Mouse (Mus musculus): ENCODE measurements around the gene Bst2.

Bst2 gene

DNA sequence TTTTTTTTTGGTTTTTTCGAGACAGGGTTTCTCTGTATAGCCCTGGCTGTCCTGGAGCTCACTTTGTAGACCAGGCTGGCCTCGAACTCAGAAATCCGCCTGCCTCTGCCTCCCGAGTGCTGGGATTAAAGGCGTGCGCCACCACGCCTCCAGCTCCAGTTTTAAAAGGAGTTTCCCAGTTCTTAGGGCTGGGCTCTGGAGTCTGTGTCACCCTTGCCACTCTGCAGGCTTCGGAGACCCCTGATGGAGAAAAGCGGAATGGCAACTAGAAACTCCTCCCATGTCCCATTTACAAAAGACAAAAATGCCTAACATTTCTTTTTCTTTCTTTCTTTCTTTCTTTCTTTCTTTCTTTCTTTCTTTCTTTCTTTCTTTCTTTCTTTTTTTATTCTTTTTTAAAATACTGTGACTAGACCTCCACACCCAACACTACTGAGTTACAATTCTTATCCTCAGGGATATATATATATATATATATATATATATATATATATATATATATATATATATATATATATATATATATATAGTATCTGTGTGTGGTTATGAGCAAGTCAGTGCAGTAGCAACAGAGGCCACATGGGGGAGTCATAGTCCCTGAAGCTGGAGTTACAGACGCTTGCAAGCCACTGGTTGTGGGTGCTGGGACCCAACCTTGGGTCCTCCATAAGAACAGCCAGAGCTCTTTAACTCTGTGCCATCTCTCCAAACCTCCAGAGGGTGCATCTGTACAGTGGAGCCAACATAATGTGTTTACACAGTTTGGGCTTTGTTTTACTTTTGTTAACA lies 18.0 kb downstream of the Bst2 start:
- peak in 1 of 2 experiments; percentile 66 for DNase-seq (ENCODE audit: low spot score in 2 of 2)

DNA sequence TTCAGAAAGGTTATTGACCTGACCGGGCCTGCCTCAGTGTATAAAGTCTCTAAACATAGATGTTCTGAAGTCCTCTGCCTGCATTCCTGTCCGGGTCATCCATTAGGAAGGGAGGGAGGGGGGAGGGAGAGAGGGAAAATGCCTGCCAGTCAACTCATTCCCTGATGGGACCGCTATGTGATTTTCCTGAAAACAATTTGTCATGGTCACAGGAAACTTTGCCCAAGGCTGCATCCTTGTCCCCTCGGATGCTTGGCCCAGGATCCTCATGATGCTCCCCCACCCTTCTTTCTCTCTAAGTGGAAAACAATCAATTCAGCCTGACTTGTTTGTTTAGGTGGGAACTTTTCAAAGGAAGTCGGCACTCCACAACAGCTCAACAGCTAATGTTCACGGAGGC lies 20.5 kb downstream of the Bst2 start:
- no peak for DNase-seq (ENCODE audit: low spot score in 2 of 2)

DNA sequence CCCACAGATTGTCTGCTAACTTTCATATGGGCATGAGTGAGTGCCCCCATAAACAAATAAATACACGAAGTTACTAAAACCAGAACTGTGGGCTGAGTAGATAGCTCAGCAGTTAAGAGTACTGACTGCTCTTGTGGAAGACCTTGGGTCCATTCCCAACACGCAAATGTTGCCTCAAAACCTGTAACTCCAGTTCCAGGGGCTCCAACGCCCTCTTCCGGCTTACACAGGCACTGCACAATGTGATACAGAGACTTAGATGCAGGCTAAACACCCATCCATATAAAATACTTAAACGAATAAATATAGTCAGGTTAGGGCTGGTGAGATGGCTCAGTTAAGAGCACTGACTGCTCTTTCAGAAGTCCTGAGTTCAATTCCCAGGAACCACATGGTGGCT lies 22.2 kb downstream of the Bst2 start:
- DNase-seq (ENCODE audit: low spot score in 2 of 2) = no peak

DNA sequence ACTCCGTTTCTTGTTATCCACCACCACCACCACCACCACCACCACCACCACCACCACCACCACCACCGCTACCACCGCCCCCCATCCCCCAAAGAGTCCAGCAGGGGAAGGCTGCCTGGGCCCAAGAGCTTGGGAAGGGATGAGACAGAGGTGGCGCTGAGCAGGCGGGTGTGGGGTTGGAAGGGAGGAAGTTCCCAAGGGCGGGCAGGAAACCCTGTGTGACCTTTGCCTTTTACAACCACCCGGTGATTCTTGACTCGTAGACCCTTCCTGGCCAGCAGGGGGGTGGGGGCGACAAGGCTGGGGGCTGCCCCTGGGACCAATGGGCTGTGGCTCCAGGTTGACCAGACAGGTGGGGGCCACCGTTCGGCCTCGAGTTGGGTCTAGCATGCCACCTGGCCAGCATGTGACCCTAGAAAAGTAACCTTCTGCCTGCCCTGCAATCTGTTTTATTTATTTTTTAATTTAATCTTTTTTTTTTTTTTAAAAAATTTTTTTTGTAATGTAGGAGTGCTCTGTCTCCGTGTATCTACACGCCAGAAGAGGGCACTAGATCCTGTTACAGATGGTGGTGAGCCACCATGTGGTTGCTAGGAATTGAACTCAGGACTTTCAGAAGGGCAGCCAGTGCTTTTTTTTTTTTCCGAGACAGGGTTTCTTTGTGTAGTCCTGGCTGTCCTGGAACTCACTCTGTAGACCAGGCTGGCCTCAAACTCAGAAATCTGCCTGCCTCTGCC lies 24.1 kb downstream of the Bst2 start:
- no peak for DNase-seq (ENCODE audit: low spot score in 2 of 2)

DNA sequence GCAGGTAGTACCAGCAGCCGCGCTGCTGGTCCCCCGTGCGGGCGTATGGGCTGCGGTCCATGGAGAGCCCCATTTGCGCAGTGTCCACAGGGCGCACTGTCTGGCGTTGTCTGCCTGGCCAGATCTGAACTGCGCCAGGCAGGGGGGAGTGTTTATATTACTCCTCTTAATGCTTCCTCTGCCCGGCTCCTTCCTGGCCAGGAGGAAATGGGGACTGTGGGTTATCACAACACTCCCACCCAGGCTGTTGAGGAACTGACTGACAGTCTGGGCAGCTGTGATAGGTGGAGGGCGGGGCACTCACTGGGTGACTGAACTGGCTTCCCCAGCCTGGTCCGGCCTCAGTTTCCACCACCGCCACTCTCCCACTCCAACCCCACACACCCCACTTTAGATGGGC lies 25.6 kb downstream of the Bst2 start, which contains the start of gene Plvap:
Gene Plvap (minus strand): TSS at position 109 of the 400 bp plus-strand sequence.
- DNase-seq (ENCODE audit: low spot score in 2 of 2) = no peak

DNA sequence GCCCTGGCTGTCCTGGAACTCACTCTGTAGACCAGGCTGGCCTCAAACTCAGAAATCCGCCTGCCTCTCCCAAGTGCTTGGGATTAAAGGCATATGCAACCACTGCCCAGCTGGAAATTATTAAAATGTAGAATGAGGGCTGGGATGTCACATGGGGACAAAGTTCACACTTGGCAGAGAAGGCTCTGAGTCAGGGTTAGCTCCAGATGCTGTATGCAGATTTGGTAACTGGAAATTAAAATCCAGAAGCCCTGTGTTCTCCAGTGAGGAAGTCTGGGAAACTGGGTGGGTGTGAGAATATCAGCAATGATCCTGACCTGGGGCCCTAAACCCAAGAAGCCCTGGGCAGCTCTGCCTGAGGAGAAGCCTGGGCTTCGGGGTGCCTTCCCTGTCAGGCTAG lies 27.9 kb downstream of the Bst2 start:
- peak in 1 of 2 experiments; percentile 48 for DNase-seq (ENCODE audit: low spot score in 2 of 2)

DNA sequence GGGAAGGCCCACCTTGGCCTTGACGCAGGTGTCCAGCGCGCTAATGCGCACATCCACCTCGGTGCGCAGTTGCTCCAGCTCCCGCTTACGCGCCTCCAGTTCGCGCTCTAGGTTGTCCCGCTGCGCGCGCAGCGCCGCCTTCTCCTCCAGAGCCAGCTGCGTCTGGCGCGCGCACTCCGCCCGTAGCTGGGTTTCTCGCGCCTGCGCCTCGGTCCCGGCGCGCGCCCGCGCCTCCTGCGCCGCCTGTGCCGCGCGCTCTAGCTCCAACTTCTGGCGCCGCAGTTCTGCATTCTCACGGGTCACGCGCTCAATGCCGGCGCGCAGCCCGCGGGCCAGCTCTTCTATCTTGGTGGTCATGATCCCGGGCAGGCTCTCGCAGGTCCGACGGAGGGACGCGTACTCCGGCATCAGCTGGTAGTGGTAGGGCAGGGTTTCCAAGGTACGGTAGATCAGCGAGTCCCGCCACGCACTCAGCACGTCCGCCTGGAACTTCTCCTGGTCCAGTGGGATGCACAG lies 29.6 kb downstream of the Bst2 start:
- DNase-seq (ENCODE audit: low spot score in 2 of 2) = peak; percentile 76 to 84

DNA sequence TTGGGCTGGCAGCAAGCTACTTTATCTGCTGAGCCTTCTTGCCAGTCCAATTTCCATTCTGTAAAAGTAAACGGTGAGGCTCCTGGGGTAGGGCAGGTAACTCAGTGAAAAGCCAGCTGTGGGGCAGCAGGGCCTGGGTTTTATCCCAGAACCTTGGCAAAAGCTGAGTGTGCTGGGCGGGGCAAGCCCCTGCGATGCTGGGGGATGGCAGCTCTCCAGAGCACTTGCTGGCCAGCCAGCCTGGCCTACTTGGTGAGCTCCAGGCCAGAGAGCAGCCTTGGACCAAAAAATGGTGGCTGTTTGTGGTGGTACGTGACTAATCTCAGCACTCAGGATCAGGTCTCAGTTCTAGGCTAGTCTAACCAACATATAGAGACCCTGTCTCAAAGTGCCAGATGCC lies 31.3 kb downstream of the Bst2 start:
- DNase-seq (ENCODE audit: low spot score in 2 of 2) = peak in 1 of 2 experiments; percentile 59

DNA sequence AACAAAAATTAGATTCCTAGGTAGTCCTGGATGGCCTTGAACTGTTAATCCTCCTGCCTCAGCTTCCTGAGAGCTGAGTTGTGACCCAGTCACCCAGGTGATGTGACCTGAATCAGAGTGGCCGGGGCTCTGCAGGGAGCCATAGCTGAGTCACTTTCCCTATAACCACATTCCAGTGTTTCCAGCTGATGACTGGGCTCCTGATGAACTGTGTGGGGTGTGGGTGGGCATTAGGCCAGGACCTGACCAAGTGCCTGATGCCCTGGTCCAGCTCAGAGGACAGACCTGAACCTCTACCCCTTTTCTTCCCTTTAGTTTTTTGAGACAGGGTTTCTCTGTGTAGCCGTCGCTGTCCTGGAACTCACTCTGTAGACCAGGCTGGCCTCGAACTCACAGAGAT lies 31.9 kb downstream of the Bst2 start:
- DNase-seq (ENCODE audit: low spot score in 2 of 2) = no peak

DNA sequence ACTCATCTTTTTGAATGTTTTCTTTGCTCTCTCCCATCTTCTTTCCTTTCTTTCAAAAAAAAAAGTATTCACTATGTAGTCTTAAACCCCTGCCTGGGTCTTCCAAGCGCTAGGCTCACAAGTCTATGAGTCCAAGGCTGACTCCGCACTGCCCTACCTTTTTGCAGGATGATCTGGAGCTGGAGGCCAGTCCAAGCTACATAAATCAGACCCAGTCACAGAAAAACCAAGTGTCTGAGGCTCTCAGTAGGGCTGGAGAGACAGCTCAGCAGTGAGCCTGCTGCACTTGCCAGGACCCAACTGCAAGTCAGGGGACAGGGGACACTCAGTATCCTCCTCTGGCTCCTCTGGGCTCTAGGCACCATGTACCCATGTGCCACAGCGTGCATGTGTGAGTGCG lies 32.9 kb downstream of the Bst2 start:
- DNase-seq (ENCODE audit: low spot score in 2 of 2) = no peak

DNA sequence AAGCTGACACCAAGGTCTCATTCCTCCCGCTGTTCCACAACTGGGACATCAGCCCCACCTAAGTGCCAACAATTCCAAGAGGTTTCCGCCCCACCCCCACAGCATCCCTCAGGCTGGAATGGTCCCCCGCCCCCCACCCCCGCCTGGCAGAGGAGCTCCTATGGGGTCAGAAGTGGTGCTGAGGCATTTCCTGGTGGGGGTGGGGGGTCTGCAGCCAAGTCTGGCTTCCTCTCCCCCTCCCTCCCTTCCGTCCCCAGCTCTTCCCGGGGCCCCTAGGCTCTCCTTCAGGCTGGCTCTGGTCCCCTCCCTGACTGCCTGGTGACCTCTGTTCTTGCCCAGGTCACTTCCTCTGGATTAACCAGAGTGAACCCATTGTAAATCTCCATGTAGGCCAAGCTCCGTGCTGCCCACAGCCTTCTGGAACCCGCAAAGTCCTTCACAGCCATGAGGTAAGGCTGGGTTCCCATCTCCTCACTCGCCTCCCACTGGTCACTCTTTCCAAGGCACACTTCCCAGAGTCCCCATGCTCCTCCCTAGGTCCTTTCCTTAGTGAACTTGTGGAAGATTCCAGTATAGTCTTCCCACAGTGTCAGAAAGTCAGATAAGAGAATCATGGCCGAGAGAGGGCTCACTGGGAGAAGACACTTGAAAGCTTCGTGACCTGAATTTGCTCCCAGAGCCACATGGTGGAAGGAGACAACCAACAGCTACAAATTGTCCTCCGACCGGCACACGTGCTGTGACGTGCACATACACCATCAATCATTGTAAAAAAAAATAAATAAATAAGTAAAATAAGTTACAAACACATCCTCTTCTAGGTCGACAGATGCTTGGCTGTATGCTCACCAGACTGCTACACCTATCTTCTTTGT lies 38.2 kb downstream of the Bst2 start:
- DNase-seq (ENCODE audit: low spot score in 2 of 2) = no peak

DNA sequence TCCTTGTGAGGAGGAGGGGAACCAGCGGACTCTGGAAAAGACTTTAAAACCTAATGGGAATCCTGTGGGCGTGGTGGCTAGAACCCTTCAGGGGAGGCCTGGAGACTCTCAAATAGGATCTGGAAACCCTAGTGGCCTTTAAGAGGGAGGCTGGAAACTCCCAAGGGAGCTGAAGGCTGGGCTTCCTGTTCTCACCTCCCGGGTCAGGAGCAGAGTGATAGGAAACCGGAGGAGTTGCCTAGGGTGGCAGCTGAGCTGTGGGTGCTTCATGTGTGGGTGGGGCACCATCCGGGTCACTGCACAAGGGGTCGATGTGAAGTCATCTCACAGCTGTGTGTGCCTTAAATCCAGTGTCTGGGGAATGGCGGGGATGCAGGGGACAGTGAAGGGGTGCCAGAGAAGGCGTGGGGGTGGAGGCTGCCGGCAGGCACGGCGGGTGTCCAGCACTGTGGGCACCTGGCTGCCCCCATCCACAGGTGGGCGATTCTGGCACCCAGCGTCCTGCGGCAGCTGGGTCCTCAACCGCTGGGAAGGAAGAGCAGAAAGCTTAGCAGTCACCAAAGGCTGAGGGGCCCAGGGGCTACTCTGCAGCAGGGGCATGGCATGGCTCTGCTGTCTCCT lies 39.3 kb downstream of the Bst2 start:
- DNase-seq (ENCODE audit: low spot score in 2 of 2) = peak; percentile 66 to 79

DNA sequence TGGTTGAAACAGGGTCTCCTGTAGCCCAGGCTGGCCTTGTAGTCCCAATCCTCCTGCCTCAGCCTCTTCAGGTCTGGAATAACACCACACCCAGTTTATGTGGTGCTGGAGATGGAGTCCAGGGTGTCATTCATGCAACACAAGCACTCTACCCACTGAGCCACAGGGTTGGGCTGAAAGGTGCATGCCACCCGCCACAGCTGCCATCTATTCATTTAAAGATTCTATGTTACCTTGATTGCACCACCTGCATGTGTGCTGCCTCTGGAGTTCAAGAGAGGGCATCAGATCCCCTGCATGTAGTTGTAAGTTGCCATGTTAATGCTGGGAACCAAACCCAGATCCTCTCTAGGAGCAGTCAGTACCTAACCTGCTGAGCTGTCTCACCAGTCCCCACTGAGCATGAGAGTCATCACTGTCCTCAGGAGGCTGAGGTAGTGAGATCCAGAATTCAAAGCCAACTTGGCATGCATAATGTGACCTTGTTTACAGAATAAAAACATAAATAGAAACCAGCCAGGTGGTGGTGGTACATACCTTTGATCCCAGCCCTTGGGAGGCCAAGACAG lies 40.1 kb downstream of the Bst2 start:
- DNase-seq (ENCODE audit: low spot score in 2 of 2) = no peak

DNA sequence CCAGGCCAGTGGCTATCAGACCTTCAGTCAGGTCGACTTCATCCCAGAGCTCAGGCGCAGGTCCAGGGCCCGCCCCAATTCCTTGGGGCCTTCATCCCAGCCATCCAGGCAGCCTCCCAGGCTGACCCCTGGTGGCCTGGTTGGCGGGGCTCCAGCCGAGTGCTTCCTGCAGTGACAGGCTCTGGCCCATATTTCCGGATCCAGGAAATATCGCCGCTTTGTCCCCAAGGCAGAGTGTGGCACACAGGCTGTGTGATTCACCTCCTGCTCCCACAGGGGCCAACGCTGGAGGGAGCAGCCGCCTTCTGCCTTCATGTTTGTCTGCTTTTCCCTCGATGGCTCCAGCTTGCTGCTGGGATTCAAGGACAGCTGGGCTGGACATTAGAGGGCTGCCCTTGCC lies 40.8 kb downstream of the Bst2 start:
- DNase-seq (ENCODE audit: low spot score in 2 of 2) = peak; percentile 93 to 94

DNA sequence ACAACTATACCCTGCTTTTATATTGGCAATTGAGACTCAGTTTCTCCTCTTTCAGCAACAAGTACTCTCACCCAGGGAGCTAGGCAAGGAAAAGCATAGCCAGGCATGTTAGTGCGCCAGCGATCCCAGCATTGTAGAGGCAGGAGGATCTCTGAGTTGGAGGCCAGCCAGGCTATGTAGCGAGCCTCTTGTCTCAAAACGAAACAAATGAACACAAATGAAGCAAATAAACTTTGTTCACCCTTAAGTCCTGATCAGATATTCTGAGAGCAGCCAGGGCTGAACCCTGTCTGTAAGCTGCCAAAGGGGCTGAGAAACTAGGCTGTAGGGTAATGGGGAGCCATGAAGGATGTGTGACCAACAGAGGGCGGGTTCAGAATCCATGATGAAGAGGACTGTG lies 41.4 kb downstream of the Bst2 start:
- DNase-seq (ENCODE audit: low spot score in 2 of 2) = no peak

DNA sequence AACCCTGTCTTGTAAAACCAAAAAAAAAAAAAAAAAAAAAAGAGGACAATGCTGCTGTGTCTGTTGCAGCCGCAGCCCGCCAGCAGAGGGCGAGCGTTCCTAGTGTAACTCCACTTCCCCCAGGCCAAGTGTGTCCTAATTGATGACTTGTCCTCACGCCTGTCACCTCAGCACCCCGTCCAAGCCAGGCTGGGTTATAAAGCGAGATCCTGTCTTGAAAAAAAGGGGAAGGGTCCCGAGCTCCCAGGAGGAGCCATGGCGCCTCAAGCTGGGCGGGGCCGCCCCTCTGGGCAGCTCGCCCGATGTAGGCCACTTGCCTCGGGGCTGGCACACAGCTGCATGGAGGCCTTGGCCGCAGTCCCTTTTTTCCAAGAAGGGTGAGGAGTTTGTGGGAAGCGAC lies 42.2 kb downstream of the Bst2 start:
- peak; percentile 78 to 85 for DNase-seq (ENCODE audit: low spot score in 2 of 2)

DNA sequence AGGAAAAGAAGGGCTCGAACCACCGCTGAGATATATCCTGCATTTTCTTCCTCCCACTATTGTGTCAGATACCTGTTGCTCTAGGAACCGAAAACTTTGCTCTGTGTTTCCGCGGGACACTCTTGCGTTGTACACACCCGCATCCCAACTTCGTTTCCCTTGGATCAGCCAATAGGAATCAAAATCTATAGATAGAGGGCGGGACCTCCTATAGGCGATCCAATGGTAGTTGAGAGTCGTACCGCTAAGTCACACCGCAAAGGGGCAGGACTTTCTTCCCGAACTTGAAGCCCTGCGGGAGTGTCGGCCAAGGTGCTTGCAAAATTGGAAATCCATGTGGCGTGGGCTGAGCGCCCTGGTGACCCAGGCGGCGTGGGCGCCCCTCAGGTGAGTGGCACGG lies 48.8 kb downstream of the Bst2 start:
- DNase-seq (ENCODE audit: low spot score in 2 of 2) = peak; percentile 93 to 95

DNA sequence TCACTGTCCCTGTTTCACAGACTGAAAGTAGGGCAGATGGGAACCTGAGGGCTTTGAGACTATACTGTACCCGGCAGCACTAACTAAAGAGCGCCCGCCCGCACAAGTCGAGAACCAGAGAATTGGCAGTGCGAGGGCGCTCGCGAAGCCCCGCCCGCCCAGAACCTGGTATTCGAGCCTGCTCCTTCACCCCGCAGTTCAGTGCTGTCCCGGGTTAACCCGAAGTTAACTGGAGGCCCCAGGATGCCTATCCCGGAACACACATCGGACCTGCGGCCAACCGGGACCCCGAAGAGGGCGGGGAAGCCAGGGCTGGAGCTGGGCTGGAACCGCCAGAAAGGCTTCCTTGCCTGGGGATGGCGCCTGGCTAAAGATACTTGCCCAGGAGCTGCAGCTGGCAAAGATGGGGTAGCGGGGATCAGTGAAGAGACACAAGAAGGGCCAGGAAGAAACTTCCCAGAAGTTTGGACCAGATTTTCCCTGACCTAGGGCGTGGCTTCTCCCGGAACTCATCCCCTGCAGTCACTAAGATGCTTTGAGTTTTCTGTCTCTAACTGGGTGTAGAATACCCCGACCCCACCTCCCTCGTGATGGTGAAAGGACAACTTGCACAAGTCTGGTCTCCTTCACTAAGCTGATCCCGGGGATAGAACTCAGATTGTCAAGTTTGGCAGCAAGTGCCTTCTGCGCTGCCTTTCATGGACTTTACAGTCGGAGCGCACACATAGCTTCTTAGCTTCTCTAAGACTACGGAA lies 49.4 kb downstream of the Bst2 start, which contains the start of gene Gtpbp3:
Gene Gtpbp3 (plus strand): TSS at position 413 of the 755 bp plus-strand sequence.
- DNase-seq (ENCODE audit: low spot score in 2 of 2) = peak; percentile 80 to 86

DNA sequence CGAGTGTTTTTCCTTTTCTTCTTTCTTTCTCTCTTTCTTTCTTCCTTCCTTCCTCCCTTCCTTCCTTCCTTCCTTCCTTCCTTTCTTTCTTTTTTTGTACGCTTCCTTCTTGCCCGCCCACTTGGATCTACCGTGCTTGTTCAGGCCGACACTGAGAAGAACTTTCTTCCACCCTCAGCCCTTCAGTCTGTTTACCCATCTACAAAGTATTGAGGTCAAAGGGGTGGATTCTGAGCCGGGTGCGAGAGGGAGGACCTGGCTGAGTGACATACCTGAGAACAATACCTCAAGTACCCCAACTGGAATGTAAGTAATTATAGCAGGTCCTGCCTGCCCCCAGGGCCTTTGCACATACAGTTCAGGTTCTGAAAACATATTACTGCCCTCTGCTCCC lies 51.1 kb downstream of the Bst2 start:
- no peak for DNase-seq (ENCODE audit: low spot score in 2 of 2)
